Mouse (Mus musculus) heart, adult 8-10 months (tissue): ENCODE data around the gene Gm21969. TPM values are rescaled to one million over a fixed set of nuclear protein-coding genes. Genes with fewer than 3 reads are reported as not detected.

Source experiments
- DNase-seq: peaks from one replicate; pipeline ENCODE4 v3.0.0; 2022; ENCODE audit warnings: low spot score
- total RNA-seq, 4 experiments: library from RNA; stranded (reverse); gene quantifications; 2 replicates each; pipeline ENCODE4 v1.2.4; 2022

Gene Gm21969
- total RNA-seq, 4 experiments from 2014 or later = not detected

GRCm38 (mm10) chr4:139585713-139586112 lies 17.3 kb upstream of the Gm21969 start:
- no peak for DNase-seq

GRCm38 (mm10) chr4:139587370-139587769 lies 15.6 kb upstream of the Gm21969 start:
- DNase-seq = no peak

GRCm38 (mm10) chr4:139587773-139588172 lies 15.2 kb upstream of the Gm21969 start:
- no peak for DNase-seq

GRCm38 (mm10) chr4:139589351-139590027 lies 13.5 kb upstream of the Gm21969 start:
- DNase-seq = no peak

- no peak for DNase-seq
Observed at GRCm38 (mm10) chr4:139590446-139590845, 12.5 kb upstream of the Gm21969 start.

GRCm38 (mm10) chr4:139592895-139593294 lies 10.1 kb upstream of the Gm21969 start:
- DNase-seq = no peak

- DNase-seq = no peak
Observed at GRCm38 (mm10) chr4:139593383-139593782, 9.6 kb upstream of the Gm21969 start.

- DNase-seq = no peak
Observed at GRCm38 (mm10) chr4:139594062-139594461, 8.9 kb upstream of the Gm21969 start.

- no peak for DNase-seq
Observed at GRCm38 (mm10) chr4:139596715-139597114, 6.3 kb upstream of the Gm21969 start.

GRCm38 (mm10) chr4:139597286-139598284 lies 5.4 kb upstream of the Gm21969 start:
- no peak for DNase-seq

- DNase-seq = no peak
Observed at GRCm38 (mm10) chr4:139598356-139598755, 4.6 kb upstream of the Gm21969 start.

GRCm38 (mm10) chr4:139598950-139599518 lies 4.0 kb upstream of the Gm21969 start:
- DNase-seq = peak; percentile 88

- no peak for DNase-seq
Observed at GRCm38 (mm10) chr4:139601519-139602356, 1.2 kb upstream of the Gm21969 start.

- DNase-seq = no peak
Observed at GRCm38 (mm10) chr4:139605216-139605615, 2.2 kb downstream of the Gm21969 start.

- no peak for DNase-seq
Observed at GRCm38 (mm10) chr4:139606732-139607131, 3.7 kb downstream of the Gm21969 start.

- DNase-seq = no peak
Observed at GRCm38 (mm10) chr4:139608975-139609374, 6.0 kb downstream of the Gm21969 start.

GRCm38 (mm10) chr4:139610954-139611353 lies 8.0 kb downstream of the Gm21969 start:
- no peak for DNase-seq

- peak; percentile 88 for DNase-seq
Observed at GRCm38 (mm10) chr4:139611542-139611953, 8.6 kb downstream of the Gm21969 start.

GRCm38 (mm10) chr4:139614524-139615260 lies 11.7 kb downstream of the Gm21969 start:
- DNase-seq = no peak

- peak; percentile 69 for DNase-seq
Observed at GRCm38 (mm10) chr4:139616276-139617000, 13.5 kb downstream of the Gm21969 start.
